Mouse (Mus musculus) lung, postnatal 0 days (tissue): Measurements from ENCODE around the gene Lgr4.

Source experiments
- CTCF ChIP-seq: IDR thresholded peaks from 2 replicates; pipeline ENCODE4 v1.5.1; 2016; ENCODE audit warnings: antibody characterized with exemption, mild to moderate bottlenecking
- EP300 ChIP-seq: IDR thresholded peaks from 2 replicates; pipeline ENCODE4 v1.6.1; 2016; ENCODE audit warnings: antibody characterized with exemption, mild to moderate bottlenecking, control low read depth

DNA sequence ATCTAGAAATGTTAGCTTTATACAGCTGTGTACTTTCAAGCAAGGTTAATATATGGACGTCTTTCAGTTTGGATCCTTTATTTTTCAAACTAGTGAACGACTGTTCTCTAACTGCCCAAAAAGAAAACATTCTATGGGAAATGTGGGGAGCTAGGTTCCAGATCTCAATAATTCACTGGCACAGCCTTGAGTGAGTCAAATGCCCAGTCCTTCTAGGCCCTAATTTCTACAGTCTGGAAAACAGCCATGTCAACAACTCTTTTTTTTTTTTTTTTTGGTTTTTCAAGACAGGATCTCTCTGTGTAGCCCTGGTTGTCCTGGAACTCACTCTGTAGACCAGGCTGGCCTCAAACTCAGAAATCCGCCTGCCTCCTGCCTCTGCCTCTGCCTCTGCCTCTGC lies 4.9 kb downstream of the Lgr4 start:
- TF ChIP-seq CTCF (no peak), EP300 (no peak)
